In genomic region chr8:86903104-86903503, GRCm38 (mm10) we compare ENCODE assay signal across 8 mouse cellular contexts. TPM values are rescaled to one million over a fixed set of nuclear protein-coding genes. Genes with fewer than 3 reads are reported as not detected.
A peak's percentile ranks its signal among the peaks of the same experiment; 100 is the strongest.
DNase-seq lines count a peak whose midpoint lies in the region; ATAC-seq lines count a peak whose summit lies in the region.

No protein-coding gene starts in this region.

- DNase-seq in midbrain, embryonic 11.5 days (ENCODE audit: low spot score, missing footprints), result peak; percentile 99
- DNase-seq in c-Kit-positive CD71-positive TER-119-negative erythroid progenitor cells, embryonic 14.5 days (ENCODE audit: low read depth), result peak; percentile 51
- peak; percentile 43 to 83 for DNase-seq in frontal cortex, postnatal 10 days (ENCODE audit: low spot score in 2 of 2)
- peak; percentile 53 to 89 for DNase-seq in kidney, adult 8-10 months
- peak; percentile 87 for DNase-seq in ovary, postnatal 14 days (ENCODE audit: low spot score)
- DNase-seq in thymus, postnatal 25 days, result peak; percentile 83

- WGBS in midbrain, embryonic 11.5 days, result 6% methylated on average over 10 of the region's 10 CpGs
- 6% methylated on average over 10 of the region's 10 CpGs for WGBS in midbrain, embryonic 16.5 days
- WGBS in limb, embryonic 12.5 days, result 8% methylated on average over 10 of the region's 10 CpGs

- no peaks in the 10 kb centered on the region for H3K36me3 ChIP-seq in midbrain, embryonic 11.5 days (ENCODE audit: control insufficient read depth, insufficient read depth, low read length)
- no peaks in the 10 kb centered on the region for H3K36me3 ChIP-seq in midbrain, embryonic 16.5 days (ENCODE audit: control insufficient read depth, insufficient read depth, low read length)
- no peaks in the 10 kb centered on the region for H3K36me3 ChIP-seq in limb, embryonic 12.5 days

- no peak for ATAC-seq in midbrain, embryonic 11.5 days (ENCODE audit: low FRiP score)
- no peak for ATAC-seq in midbrain, embryonic 16.5 days
- 0 out of 2 replicates have a peak, but pooled peaks have one; percentile 47 for ATAC-seq in limb, embryonic 12.5 days (ENCODE audit: insufficient number of reproducible peaks, insufficient read depth, low FRiP score, low TSS enrichment, low read depth)

- no peaks in the 10 kb centered on the region for H3K27me3 ChIP-seq in midbrain, embryonic 11.5 days (ENCODE audit: control insufficient read depth, insufficient read depth, low read length)
- H3K27me3 ChIP-seq in midbrain, embryonic 16.5 days (ENCODE audit: control insufficient read depth, insufficient read depth, low read depth, low read length), result no peaks in the 10 kb centered on the region
- H3K27me3 ChIP-seq in limb, embryonic 12.5 days, result no peaks in the 10 kb centered on the region; the same call in 1 of the 2 replicates

- H3K4me3 ChIP-seq in midbrain, embryonic 11.5 days (ENCODE audit: low read depth, low read length), result no peak overlapping the region
- H3K4me3 ChIP-seq in midbrain, embryonic 16.5 days (ENCODE audit: low read depth, low read length), result no peak overlapping the region
- no peak overlapping the region for H3K4me3 ChIP-seq in limb, embryonic 12.5 days (replicated peaks)

- H3K27ac ChIP-seq in midbrain, embryonic 11.5 days (ENCODE audit: low read depth, low read length), result no peak overlapping the region
- no peak overlapping the region for H3K27ac ChIP-seq in midbrain, embryonic 16.5 days (ENCODE audit: low read length)
- H3K27ac ChIP-seq in limb, embryonic 12.5 days, result no peak overlapping the region

- H3K4me1 ChIP-seq in midbrain, embryonic 11.5 days (ENCODE audit: control insufficient read depth, insufficient read depth, low read length), result no peaks in the 10 kb centered on the region
- H3K4me1 ChIP-seq in midbrain, embryonic 16.5 days (ENCODE audit: control insufficient read depth, insufficient read depth, low read length), result no peaks in the 10 kb centered on the region
- H3K4me1 ChIP-seq in limb, embryonic 12.5 days (replicated peaks), result peaks cover 1% of the 10 kb centered on the region; the same call in 1 of the 2 replicates

- no peak overlapping the region for H3K9ac ChIP-seq in midbrain, embryonic 11.5 days (ENCODE audit: low read length)
- no peak overlapping the region for H3K9ac ChIP-seq in midbrain, embryonic 16.5 days (ENCODE audit: low read depth, low read length)
- H3K9ac ChIP-seq in limb, embryonic 12.5 days (replicated peaks), result no peak overlapping the region

- no peak overlapping the region for H3K4me2 ChIP-seq in midbrain, embryonic 11.5 days
- H3K4me2 ChIP-seq in midbrain, embryonic 16.5 days (ENCODE audit: low read length), result no peak overlapping the region
- H3K4me2 ChIP-seq in limb, embryonic 12.5 days, result no peak overlapping the region

- H3K9me3 ChIP-seq in midbrain, embryonic 11.5 days (ENCODE audit: control insufficient read depth, low read length), result no peaks in the 10 kb centered on the region
- no peaks in the 10 kb centered on the region for H3K9me3 ChIP-seq in midbrain, embryonic 16.5 days (replicated peaks; ENCODE audit: control insufficient read depth, low read length, poor library complexity, severe bottlenecking)
- H3K9me3 ChIP-seq in limb, embryonic 12.5 days, result no peaks in the 10 kb centered on the region

RNA-seq across cellular contexts. Expression of gene N4bp1, which starts 18.0 kb away (rescaled TPM):
- 10.2 and 10.8 TPM in 2 replicates for polyA plus RNA-seq in midbrain, embryonic 11.5 days (2014; fragmentation: Nextera tagmentation; extraction: Ambion mirVana)
- 9.2 and 11.4 TPM in 2 replicates for polyA plus RNA-seq in midbrain, embryonic 16.5 days (2015; fragmentation: Nextera tagmentation; extraction: Ambion mirVana)
- 11.9 and 12.4 TPM in 2 replicates for polyA plus RNA-seq in limb, embryonic 12.5 days (2016; fragmentation: Nextera tagmentation; extraction: Ambion mirVana)
